Mouse (Mus musculus) adrenal gland, postnatal 25 days (tissue): Measurements from ENCODE around the gene Aff3. TPM values are rescaled to one million over a fixed set of nuclear protein-coding genes. Genes with fewer than 3 reads are reported as not detected.
A peak's percentile ranks its signal among the peaks of the same experiment; 100 is the strongest.

ENCODE experiments used
- DNase-seq: peaks from one replicate; pipeline ENCODE4 v3.0.0; 2021; ENCODE audit warnings: mixed read lengths
- total RNA-seq: library from RNA; stranded (reverse); gene quantifications from 2 replicates; pipeline ENCODE4 v1.2.3, GENCODE M21; 2021

Aff3 gene
- total RNA-seq, 1 experiment from 2014 or later, result 2.8 TPM

DNA sequence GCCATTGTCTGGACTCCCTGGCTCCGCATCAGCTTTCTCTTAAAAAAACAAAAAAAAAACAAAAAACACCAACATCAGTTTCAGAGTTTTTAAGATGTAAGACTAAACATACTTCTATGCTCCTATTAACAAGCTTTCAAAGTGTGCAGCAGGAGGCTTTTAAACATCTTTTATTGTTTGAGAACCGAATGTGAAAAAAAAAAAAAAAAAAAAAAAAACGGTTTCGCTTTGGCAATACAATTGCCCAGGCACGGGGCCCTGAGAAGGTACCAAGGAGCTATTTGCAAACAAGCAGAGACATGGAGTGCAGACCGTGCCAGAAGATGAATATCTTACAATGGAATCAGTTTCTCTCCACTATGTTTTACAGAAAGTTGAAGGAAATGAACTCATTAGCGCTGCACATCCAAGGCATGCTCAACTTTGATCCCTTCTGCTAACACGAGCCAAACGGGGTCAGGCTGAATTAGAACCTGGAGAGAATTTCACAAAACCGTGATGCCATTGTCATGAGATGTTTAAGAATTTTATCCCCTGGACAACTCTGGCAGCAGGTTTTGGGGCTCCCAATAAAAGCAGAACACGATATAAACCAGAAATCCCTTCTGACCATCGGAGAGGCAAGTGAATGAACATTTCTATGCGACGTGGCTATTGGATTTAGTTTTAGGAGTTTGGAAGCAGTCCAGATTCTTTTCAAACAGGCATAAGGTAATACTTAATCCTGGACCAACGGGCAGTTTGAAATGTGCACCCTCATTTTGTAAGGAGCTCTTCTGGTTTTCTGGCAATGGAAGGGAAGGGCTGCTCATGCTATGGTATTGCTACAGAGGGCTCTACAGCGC lies 344.4 kb downstream of the Aff3 start:
- DNase-seq, result no peak

DNA sequence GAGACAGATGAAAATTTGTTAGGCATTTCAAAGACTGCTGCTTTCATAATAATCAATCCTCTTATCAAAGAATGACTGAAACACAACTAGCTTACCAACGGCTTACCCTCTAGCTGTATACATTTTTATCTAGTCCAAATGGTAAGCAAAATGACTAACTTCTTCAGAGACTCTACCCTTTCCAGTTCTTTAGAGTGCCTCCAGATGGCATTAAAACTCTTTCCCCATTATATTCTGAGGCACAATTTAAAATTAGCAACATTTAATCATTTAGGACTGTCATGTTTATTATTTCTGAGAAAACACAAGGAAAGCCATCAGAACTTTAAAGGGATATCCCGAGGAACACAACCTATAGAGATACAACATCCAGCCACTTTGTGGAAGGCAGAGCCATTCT lies 346.1 kb downstream of the Aff3 start:
- no peak for DNase-seq

DNA sequence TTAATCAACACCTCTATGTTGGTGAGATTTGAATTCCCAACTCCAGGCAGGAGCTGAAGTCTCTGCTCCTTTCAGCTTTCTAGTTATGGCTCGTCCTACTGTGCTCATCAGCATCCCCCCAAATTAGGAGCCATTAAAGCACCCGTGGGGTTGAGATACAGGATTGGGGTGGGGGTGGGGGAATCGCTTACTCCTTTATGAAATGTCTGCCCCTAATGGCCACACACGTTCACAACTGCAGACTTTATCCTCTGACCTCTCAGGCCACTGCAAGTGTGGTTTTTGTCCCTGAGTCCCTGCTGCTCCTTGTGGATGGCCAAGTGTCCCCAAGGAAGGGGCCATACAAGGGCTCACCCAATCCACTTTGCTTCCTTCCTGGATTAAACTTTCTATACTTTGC lies 348.8 kb downstream of the Aff3 start:
- no peak for DNase-seq

DNA sequence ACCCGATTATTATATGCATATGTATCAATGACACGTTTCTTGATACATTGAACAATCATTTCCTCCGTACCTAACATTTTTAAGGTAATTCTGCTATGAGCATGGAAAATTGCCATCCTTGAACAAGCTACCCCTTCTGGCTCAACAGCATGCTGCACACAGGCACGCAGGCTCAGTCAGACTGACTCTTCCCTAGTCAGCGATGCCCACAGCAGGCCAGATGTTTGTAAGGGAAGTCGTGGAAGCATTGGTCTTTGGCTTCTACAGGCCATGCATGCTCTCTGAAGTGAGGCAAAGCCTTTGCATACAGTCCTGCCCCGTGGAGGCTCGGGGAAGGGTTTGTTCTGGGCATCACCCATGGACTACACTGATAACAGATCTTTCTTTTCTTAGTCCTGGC lies 354.3 kb downstream of the Aff3 start:
- no peak for DNase-seq

DNA sequence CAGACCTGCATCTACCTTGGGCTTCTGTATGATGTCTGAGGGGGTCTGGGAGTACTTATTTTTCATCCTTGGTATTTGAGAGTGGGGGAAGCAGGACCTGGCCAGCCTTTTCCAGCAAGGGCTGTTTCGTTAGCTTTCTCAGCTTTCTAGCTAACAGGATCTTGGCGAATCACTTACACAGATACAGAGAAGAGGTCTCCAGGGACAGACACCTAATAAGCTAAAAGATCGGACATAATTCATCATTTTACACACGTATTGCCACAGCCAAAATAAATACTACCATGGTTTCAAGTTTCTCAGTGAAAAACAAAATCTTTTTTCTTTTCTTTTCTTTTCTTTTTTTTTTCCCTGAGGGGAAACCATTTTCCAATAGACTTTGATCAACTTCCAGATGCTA lies 354.7 kb downstream of the Aff3 start:
- DNase-seq, result no peak

DNA sequence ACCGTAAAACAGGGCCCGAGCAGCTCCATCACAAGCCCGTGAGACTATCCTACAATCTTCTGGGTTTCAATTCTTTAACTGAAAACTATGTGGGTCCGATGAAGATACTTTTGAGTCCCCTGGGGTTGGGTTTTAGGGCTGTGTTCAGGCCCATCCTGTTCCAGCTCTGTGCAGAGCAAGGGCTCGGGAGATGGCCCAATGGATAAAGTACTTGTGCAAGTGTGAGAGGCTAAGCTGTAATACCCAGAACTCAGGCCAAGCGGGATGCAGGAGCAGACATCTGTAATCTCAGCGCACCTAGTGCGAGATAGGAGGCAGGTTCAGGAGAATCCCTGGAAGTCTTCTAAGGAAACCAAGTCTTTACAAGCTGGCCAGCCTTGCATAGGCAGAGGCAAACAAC lies 355.4 kb downstream of the Aff3 start:
- no peak for DNase-seq

DNA sequence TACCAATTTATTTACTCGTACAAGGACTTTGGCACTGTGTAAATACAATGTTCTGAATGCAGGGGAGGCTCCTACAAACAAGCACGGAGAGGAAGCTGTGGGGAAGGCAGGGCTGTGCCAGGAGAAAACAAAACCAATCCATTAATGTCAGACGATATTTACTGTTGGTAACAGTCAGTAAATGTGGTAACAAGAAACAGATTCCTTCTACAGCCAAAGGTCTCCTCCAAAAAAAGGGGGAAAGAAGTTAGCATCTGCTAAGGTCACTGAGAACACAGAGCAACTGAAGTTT lies 356.1 kb downstream of the Aff3 start:
- DNase-seq, result no peak

DNA sequence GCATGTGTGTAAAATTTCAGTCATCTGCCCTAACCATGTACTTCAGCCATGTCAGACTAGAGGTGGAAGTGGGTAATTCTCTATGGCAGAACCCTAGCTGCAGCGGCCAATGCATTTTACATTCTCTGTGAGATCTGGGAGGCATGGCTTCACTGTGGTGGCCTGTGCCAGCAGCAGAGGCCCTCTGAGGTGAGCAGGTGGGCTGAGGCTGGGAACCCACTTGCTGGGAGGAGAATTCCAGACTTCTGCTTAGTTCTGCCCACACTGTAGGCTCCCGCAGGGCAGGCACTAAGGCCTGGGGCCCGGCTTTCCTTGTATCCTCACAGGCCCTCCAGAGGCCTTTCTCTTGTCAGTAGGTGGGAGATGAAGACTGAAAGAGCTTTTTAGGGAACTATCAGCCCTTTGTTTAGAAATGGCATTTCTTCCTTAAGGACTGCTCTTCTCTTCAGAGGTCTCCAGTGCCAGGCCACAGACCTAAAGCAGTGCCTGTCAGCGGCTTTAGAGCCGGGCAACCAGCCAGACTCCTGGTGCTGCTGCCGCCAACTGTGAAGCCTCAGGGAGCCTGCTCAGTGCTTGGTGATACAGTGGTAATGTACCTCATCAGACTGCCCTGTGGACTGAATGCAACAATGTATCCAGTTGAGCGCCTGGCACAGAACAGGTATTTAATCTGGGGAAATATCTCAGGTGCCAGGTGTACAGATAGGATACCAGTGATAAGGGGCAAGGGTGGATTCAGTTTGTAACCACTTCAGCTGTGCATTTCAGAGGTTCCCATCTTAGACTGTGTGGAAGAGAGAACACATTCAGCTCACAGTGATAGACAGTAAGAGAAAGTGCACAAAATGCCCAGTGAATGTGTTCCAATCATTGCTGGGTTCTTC lies 356.7 kb downstream of the Aff3 start:
- DNase-seq, result peak; percentile 62

DNA sequence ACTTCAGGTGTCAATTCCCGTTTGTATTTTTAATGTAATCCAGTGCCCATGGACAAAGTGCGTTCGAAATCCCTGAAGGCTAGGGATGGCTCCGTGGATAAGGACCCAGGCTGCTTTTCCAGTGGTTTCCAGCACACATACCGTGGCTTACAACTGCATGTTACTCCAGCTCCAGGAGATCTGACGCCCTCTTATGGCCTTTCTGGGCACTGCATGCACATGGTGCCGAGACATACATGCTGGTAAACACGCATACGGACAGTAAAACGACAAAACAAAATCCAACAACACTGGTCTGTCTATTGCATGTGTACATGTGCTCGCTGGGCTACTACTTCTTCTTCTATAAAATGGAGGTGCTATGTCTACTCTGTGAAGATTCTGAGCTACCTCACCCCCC lies 357.5 kb downstream of the Aff3 start:
- DNase-seq, result no peak

DNA sequence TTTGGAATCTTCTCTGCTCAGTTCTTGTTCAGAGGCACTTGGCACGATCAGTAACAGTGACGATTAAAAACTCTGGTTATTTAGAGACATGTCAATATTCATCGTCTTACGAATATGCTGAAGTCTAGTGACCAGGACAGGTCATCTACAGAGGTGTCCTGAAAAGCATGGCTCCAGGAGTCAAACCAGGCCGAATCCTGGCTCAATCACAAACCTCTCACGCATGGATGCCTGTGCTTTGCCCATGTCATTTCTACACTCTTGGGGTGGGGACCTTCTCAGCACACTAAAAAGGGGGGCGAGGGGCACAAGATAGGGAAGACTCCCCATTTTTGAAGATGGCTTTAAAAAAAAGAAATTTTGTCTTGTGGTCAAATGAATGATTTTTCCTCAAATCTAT lies 358.6 kb downstream of the Aff3 start:
- DNase-seq, result no peak

DNA sequence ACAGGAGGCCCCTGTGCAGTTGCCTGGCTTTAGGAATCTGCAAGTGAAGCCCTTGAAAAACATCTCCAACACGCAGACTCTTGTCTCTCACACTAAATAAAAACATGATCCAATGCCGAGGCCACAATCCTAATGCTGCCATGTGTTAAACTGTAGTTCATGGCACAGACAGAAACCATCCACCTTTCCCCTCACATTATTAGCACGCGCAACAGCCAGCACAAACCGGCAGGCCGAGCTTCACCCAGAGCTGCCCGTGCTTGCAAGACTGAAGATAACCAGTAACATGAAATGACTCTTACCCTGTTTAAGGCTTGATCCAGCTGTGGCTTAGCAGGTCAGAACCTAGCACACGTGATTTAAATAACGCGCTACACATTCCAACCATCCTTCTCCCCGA lies 360.4 kb downstream of the Aff3 start:
- DNase-seq, result no peak

DNA sequence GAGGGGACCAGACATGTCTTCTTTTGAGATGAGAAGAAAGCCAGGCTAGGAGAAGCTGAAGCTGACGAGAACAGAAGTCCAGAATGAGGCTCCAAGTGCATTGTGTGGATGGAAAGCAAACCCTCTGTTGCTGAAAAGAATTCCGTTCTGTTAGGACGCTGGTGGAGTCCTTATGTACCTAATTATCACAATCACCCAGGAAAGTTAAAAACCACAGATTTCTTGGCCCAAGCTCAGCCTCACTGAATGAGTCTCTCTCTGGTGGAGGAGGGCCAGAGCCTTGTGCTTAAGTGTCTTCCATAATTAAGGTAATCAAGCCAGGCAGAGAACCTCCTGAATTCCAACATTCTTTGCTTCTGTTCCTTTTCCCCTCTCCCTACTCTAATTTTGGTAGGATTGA lies 366.5 kb downstream of the Aff3 start:
- DNase-seq, result no peak

DNA sequence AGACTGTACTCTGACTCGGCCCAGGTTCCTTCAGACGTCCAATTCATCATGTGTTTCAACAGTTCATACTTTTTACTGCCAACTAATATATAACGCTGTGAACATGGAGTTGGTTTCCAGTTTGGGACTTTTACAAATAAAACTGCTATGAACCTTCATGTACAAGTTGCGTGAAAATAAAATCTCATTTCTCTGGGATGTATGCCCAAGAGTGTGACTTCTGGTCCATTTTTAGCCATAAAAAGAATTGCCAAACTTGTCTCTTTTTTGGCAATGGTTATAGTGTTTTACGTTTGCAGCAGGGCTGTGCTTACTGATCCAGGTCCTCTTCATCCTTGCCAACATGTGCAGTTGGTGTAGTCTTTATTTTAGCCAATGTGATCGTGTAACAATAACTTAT lies 369.8 kb downstream of the Aff3 start:
- DNase-seq, result no peak

DNA sequence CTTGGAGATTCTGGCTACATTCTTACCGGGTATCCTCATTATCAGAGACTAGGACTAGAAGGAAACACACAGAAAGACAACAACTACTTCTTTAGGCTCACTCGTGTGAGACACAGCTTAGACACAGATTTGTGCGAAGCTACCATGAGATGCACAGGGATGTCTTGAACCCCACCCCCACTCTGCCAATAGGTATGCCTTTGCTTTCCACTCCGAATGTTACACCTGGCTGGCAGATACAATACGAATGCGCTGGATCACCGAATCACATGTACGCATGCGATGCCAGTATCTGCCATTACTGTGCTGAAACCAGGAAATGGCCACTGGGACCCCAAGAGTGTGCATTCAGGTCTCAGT lies 370.4 kb downstream of the Aff3 start:
- no peak for DNase-seq

DNA sequence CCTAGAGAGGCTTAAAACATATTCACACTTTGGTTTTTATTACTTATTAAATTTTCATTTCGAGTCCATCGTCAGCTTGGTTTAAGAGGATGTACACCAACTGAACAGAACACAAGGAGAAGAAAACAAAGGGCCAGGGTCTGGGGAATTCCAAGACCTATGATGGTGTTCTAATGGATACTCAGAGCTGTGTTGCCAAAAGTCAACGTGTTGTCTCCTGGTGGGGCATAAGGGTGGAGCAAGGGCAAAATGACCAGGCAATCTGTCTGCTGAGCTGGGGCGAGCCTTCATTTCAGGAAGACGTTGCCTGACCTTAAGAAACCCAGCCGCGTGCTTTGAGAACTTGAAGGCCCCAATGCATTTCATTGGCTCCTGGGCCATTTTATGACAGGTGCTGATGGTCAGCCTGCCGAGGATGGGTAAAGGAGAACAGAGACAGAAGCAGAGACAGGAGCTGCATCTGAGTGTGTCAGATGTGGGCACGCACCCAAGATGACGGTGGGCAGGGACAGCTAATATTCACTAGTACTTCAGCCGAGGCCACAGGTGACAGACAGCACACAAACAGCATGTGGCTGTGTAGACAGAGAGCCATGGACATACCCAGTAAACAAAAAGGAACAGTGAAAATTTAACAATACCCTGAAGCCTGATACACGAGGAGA lies 371.0 kb downstream of the Aff3 start:
- no peak for DNase-seq

DNA sequence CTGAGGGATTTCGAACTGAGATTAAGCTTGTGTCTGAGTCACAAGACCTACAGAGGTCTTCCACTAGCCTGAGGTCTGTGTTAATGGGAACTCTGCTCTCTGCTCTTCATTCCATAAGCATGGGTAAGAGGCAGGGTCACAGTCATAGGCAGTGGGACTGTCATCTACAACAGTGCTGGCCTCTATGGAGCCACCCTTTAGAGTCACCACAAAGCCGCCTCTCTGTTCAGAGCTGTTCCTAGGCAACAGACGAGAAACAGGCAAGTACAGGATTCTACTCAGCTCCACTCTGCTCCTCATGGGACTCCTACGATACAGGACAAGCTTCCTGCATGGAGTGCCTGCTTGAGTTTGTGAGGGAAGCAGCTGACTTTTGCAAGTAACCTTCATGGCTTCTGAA lies 371.9 kb downstream of the Aff3 start:
- no peak for DNase-seq

DNA sequence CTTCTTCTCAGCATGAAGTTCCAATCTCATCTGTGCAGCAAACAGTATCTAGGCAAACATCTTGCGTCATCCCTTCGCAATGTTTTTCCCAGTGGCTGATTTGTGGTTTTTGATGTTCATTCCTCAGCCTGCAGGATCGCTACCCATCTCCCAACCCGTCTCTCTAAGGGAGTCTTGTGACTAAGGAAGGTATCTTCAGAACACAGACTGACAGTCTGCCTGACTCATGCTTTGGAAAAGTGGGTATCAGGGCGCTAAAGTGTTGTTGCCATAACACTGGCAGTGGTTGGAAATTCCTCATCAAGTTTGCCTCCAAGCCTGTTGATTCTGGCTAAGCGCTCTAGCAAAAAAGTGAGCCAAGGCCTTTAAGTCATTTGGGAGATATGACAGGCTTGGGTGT lies 372.8 kb downstream of the Aff3 start:
- no peak for DNase-seq

DNA sequence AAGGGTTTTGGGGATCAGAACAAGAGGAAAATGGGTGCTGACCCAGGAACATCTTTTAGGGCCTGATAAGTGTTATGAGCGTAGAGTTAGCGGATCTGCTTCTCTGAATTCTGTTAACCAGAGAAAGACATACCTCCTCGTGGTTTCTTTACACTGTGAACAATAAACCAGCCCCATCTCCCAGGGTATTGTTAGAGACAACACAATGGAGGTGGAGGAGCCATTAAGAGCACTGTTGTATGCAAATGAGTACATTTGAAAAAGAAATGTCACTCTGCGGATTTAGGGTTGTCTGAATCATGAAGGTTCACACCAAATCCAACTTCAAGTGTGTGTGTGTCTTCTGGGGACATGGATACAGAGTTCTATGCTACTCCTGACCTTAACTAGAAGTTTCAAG lies 373.3 kb downstream of the Aff3 start:
- no peak for DNase-seq

DNA sequence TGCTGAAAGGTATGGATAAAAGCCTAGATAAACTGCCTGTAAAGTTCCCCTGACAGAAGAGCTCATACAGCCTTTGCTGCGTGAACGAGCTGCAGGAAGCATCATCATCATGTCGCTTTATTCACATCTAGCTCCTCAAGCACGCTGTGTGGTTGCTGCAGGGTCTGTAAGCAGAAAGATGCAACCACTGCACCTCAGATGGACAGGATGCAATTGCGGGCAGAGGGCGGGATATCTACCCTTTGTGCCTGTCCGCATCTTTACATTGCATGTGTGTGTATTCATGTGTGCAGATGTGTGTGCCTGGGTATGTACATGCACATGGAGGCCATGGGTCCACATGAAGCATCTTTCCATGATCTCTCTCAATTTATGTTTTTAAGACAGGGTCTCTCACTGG lies 373.9 kb downstream of the Aff3 start:
- no peak for DNase-seq

DNA sequence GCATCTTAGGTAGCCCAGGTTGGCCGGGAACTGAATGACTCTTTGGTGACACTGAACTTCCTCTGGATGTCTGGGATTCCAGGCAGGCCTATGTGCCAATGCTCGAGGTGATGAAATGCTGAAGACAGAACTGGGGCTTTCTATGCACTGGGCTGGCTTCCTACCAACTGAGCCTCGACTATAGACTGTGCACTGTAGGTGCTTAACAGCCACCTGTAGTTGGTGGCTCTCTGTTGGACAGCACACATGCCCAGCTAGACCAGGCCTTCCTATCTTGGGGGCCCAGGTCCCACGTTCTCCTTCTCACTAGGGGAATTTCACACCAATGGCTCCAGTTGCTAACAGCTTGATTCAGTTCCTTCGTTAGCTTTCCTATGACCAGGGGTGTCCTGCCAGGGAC lies 374.9 kb downstream of the Aff3 start:
- DNase-seq, result no peak

DNA sequence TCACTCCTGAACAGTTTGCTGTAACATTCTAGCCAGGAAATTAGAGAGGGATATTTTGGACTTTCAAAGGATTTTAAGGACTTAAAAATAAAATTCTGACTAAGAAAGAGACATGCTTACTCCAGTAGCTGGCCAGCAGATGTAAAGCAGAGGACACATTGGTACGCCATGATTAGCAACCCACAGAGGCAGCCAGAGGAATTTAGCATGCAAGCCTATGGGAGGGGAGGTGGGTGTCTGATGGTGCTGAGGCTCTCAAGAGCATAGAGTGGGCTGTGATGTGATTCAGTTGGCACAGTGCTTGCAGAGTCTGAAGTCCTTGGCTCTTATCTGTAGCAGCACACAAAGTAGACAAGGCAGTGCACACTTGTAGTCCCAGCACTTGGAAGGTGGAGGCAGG lies 376.0 kb downstream of the Aff3 start:
- no peak for DNase-seq

DNA sequence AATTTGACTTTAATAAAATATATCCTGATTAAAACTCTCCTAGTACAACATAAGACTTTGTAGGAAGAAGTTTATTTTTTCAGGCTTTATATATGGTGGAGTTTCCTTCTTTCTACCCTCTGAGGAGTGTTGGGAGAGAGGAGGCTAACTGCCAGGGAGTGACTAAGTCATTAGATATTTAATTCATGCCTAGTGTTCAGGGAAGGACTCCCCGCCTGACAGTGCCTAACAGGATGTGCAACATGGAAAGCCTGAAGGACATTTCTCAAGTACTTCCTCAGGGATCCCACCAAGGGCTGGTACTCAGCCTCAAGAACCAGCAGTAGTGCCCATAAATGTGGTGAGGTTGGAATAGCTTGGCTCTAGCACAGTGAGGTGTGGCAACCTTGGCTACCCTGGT lies 378.2 kb downstream of the Aff3 start:
- no peak for DNase-seq

DNA sequence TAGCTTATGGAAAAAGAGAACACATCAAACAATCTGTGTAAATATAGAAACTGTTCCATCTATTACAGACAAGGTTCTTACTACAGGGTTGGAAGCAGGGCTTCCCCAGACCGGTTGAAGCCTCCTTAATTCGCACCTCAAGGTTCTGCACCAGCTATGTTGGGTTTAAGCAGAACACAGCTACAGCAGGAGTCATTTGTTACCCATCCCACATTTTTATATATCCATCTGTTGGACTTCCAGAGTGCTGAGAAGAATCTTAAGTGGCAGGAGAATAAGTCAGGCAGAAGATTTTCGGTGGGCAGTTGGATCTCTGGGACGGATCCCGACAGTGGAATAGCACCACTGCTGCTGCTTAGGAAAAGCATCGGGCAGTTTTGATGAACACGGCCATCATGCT lies 384.2 kb downstream of the Aff3 start:
- no peak for DNase-seq

DNA sequence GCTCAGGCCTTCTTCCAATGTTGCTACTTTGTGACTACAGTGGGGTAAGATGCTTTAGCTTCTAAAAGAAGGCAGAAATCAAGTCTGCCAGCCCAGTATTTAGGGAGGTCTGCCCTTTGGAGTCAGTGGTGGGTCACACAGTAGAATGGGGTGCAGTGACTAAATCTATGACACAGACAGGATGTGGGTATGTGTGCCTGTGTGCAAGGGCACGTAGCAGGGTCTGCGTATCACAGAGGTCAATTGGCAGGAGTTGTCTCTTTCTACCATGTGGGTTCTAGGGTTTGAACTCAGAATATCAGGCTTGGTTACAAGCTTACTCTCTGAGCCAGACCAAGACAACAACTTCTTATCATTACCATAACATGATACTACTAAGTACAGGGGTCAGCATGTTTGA lies 393.4 kb downstream of the Aff3 start:
- DNase-seq, result no peak
